Mouse (Mus musculus) forebrain, embryonic 16.5 days (tissue): ENCODE results near the gene Cpne9. TPM values are rescaled to one million over a fixed set of nuclear protein-coding genes. Genes with fewer than 3 reads are reported as not detected.
"Not testable (repeated sequence)": the region's sequence is repeated elsewhere in the genome, so short reads cannot be mapped to it uniquely, and the experiment has no call there.

Experiments
- ATAC-seq: fragments of 200-750 bp; cut with Nextera tagmentation; 2 replicates; pipeline ENCODE4 v1.8.0; 2017; ENCODE audit warnings: mild to moderate bottlenecking, moderate library complexity
- H3K27ac ChIP-seq: fragments of 300-500 bp; sonication (generic); 2 replicates; pipeline ENCODE4 v1.5.1; 2014; ENCODE audit warnings: low read length, control low read depth
- H3K27me3 ChIP-seq: fragments of 300-500 bp; sonication (generic); replicated peaks from 2 replicates; pipeline ENCODE4 v1.6.1; 2014; ENCODE audit warnings: low read length; ENCODE audit not compliant: control insufficient read depth, insufficient read depth
- H3K36me3 ChIP-seq: fragments of 300-500 bp; sonication (generic); 2 replicates; pipeline ENCODE4 v1.6.1; 2014; ENCODE audit not compliant: control insufficient read depth, insufficient read depth
- H3K4me1 ChIP-seq: fragments of 300-500 bp; sonication (generic); replicated peaks from 2 replicates; pipeline ENCODE4 v1.6.1; 2014; ENCODE audit warnings: low read length; ENCODE audit not compliant: control insufficient read depth, insufficient read depth
- H3K4me2 ChIP-seq: fragments of 300-500 bp; sonication (generic); 2 replicates; pipeline ENCODE4 v1.6.1; 2014; ENCODE audit warnings: mild to moderate bottlenecking, low read length, control low read depth
- H3K4me3 ChIP-seq: fragments of 300-500 bp; sonication (generic); replicated peaks from 2 replicates; pipeline ENCODE4 v1.5.1; 2014; ENCODE audit warnings: mild to moderate bottlenecking, low read length, control low read depth
- H3K9ac ChIP-seq: fragments of 300-500 bp; sonication (generic); replicated peaks from 2 replicates; pipeline ENCODE4 v1.6.1; 2014; ENCODE audit warnings: low read depth, low read length, control low read depth
- H3K9me3 ChIP-seq: fragments of 300-500 bp; sonication (generic); 2 replicates; pipeline ENCODE4 v1.6.1; 2016; ENCODE audit warnings: low read length; ENCODE audit not compliant: control insufficient read depth
- WGBS: fragments of 180-500 bp; shearing (Covaris S2); extraction: QIAGEN DNeasy Blood & Tissue Kit; methylation state at CpG from one replicate; pipeline ENCODE4 v1.1.7; 2014; 5-methylcytosine and 5-hydroxymethylcytosine counted together
- polyA plus RNA-seq: library from polyadenylated mRNA; unstranded; fragments of >200 nt; fragmentation: Nextera tagmentation; extraction: Ambion mirVana; gene quantifications from 2 replicates; pipeline ENCODE4 v1.2.1, GENCODE M21; 2015

The Cpne9 gene
- polyA plus RNA-seq, 1 experiment from 2014 or later = 1.4 TPM

DNA sequence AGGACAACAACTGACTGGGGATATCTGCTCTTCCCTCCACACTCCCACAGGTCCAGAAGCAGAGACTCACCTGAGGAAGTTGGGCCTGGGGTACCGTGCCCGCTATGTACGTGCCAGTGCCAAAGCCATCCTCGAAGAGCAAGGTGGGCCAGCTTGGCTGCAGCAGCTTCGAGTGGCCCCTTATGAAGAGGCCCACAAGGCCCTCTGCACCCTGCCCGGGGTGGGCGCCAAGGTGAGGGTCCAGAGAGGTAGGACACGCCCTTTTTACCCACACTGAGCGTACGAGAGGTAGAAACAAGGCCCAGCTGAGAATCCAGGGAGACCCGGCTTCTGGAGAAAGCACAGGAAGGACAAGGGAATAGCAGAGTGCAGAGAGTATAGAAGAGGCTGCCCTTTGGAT lies 49.6 kb downstream of the Cpne9 start:
- Histone ChIP-seq H3K4me2 (no peak overlapping the region), H3K9me3 (no peaks in the 10 kb centered on the region), H3K27ac (no peak overlapping the region), H3K36me3 (peaks cover 16% of the 10 kb centered on the region), H3K4me1 (peaks cover 11% of the 10 kb centered on the region), H3K27me3 (no peaks in the 10 kb centered on the region), H3K9ac (no peak overlapping the region), H3K4me3 (no peak overlapping the region)
- 91% methylated on average over 11 of the region's 11 CpGs for WGBS
- ATAC-seq = no peak

DNA sequence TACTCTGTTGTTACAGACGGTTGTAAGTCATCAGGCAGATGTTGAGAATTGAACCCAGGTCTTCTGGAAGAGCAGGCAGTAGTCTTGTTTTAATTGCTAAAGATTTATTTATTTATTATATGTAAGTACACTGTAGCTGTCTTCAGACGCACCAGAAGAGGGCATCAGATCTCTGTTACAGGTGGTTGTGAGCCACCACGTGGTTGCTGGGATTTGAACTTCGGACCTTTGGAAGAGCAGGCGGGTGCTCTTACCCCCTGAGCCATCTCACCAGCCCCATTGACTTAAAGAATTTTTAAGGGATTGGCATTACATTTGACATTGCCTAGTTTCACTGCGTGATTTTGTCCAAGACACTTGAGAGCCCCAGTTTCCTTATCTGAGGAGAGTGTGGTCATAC lies 50.6 kb downstream of the Cpne9 start:
- not testable (repeated sequence) for H3K9me3 ChIP-seq, H3K4me3 ChIP-seq, H3K9ac ChIP-seq, H3K4me2 ChIP-seq, H3K27ac ChIP-seq, H3K27me3 ChIP-seq, ATAC-seq, H3K4me1 ChIP-seq
- H3K36me3 ChIP-seq = peaks cover 16% of the 10 kb centered on the region
- WGBS = 75% methylated on average over 6 of the region's 6 CpGs

DNA sequence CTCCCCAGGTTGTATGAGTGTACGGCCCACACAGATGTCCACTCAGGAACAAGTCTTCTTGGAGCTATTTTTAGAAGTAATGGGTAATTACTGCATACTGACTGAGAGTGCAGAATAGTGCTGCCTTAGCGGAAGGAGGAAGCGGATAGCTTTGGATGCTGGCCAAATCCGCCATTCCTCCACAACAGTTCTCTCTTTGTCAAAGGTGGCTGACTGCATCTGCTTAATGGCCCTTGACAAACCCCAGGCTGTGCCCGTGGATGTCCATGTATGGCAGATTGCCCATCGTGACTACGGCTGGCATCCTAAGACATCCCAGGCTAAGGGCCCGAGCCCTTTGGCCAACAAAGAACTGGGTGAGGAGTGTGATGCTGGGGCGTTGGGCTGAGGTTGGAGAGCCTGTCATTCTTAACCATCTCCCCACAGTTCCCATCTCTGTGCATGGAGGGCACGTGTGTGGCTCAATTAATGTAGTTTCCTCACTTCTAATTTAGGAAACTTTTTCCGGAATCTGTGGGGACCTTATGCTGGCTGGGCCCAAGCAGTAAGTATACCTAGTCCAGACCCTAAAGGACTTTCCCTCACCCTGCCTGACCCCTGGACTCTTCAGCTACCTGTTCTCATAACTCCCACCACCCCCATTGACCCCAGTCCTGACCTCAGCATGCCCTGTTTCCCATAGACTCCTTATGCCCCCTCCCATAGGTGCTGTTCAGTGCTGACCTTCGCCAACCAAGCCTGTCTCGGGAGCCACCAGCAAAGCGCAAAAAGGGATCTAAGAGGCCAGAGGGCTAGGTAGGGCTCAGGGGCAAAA lies 51.2 kb downstream of the Cpne9 start:
- H3K27ac ChIP-seq = peak overlapping the region; percentile 19; the same call in 1 of the 2 replicates
- no peak overlapping the region for H3K4me2 ChIP-seq
- H3K9ac ChIP-seq = no peak overlapping the region
- no peaks in the 10 kb centered on the region for H3K9me3 ChIP-seq
- no peak overlapping the region for H3K4me3 ChIP-seq
- 40% methylated on average over 14 of the region's 14 CpGs for WGBS
- ATAC-seq = peak; percentile 66
- H3K27me3 ChIP-seq = no peaks in the 10 kb centered on the region
- H3K36me3 ChIP-seq = peaks cover 16% of the 10 kb centered on the region
- H3K4me1 ChIP-seq = peaks cover 6% of the 10 kb centered on the region; the same call in 1 of the 2 replicates

DNA sequence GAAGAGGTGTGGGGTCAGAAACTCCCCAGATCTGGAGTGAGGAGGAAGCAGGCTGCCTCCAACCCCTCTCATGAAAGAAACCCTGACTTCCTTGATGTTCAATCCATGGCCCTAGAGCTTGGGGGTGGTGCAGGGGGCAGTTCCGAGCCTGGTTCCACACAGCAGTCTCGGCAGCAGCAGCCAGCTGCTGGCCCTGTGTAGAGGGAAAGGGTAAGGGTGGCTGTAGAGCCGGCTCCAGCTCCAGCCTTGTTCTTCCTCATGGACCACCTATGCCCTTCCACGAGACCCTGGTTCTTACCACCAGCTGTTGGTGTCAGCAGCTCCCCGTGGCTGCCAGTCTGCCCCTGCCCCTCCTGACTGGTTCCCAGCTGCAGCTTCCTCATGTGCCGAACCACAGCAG lies 52.1 kb downstream of the Cpne9 start:
- H3K9me3 ChIP-seq = no peaks in the 10 kb centered on the region
- no peaks in the 10 kb centered on the region for H3K27me3 ChIP-seq
- no peak overlapping the region for H3K27ac ChIP-seq
- WGBS = 74% methylated on average over 6 of the region's 6 CpGs
- H3K4me1 ChIP-seq = peaks cover 6% of the 10 kb centered on the region; the same call in 1 of the 2 replicates
- peaks cover 16% of the 10 kb centered on the region for H3K36me3 ChIP-seq
- H3K4me3 ChIP-seq = no peak overlapping the region
- ATAC-seq = no peak
- H3K9ac ChIP-seq = no peak overlapping the region
- no peak overlapping the region for H3K4me2 ChIP-seq

DNA sequence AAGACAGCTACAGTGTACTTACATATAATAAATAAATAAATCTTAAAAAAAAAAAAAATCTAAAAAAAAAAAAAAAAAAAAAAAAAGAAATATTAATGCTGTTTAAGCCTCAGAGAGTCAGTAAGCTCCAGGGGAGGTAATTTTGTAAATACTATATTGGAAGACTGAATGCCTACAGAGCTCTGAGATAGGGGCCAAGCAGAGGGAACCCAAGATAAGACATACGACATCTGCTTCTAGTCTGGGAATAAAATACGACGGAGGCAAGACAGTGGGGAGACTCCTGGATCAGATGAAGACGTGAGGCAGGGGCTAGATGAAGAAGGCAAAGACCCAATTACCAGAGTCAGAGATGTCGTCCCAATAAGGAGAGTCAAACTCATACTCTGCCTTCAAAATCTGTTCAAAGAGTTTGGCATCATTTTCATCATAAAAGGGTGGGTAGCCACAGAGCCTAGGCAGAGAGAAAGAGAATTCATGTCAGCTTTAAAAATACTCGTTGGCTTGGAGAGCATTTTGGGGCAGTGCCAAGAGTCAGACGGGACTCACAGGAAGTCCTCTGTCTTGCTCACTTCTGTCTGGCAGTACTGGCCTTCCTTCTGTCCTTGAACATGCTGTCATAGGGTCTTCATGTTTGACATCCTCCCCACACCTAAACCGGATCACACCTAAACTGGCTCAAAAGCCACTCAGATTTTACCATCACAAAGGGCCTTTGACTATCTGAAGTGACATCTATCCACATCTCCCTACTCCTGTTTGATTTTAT lies 54.9 kb downstream of the Cpne9 start:
- Histone ChIP-seq H3K9me3 (no peaks in the 10 kb centered on the region), H3K27ac (no peak overlapping the region), H3K4me1 (peaks cover 9% of the 10 kb centered on the region), H3K4me2 (no peak overlapping the region), H3K36me3 (peaks cover 16% of the 10 kb centered on the region), H3K9ac (no peak overlapping the region), H3K4me3 (no peak overlapping the region), H3K27me3 (no peaks in the 10 kb centered on the region)
- 67% methylated on average over 8 of the region's 8 CpGs for WGBS
- ATAC-seq = no peak

DNA sequence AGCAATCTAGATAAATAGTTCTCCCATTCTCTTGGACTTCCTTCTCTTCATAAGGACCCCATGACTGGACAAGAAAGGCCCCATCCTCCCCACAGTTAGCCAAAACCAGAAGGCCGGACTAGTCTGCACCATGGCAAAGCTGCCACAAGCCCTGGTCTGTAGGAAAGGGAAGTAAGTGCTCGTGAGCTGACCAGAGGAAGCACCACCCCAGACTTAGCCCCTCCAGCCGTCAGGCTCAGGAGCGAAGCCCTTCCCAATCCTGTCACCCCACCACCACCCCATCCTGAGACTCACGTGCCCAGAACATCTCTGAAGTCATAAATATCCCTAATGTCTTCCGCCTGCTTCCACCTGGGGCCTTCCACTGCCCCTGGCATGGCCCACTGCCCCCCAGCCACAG lies 59.5 kb downstream of the Cpne9 start:
- Histone ChIP-seq H3K4me1 (peaks cover 16% of the 10 kb centered on the region), H3K9ac (0 out of 2 replicates have a peak overlapping the region, but pooled peaks have one; percentile 6), H3K27me3 (no peaks in the 10 kb centered on the region), H3K36me3 (no peaks in the 10 kb centered on the region), H3K27ac (no peak overlapping the region), H3K4me2 (peak overlapping the region; percentile 29), H3K4me3 (no peak overlapping the region; the same call in 1 of the 2 replicates), H3K9me3 (no peaks in the 10 kb centered on the region)
- WGBS = 90% methylated on average over 6 of the region's 6 CpGs
- ATAC-seq = no peak

DNA sequence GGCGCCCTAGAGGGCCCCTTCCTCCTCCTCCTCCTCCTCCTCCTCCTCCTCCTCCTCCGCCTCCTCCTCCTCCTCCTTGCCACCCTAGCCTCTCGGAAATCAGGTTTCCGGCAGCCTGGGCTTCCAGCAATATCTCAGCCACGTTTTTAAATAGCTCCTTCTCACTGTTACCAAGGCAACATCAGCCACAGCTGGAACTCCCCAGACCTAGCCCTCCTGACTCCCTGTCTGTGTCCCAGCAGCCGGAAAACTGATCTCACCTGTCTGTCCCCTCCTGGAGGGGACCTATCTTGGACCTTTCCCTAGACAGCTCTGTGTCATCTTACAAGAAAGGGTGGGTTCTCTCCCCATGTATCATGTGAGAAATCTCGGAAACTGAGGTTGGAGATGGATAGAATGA lies 60.2 kb downstream of the Cpne9 start:
- Histone ChIP-seq H3K9ac (no peak overlapping the region), H3K36me3 (no peaks in the 10 kb centered on the region), H3K27me3 (no peaks in the 10 kb centered on the region), H3K9me3 (no peaks in the 10 kb centered on the region), H3K4me1 (peaks cover 16% of the 10 kb centered on the region), H3K4me2 (peak overlapping the region; percentile 84), H3K27ac (peak overlapping the region; percentile 7; the same call in 1 of the 2 replicates), H3K4me3 (peak overlapping the region; percentile 18)
- 60% methylated on average over 3 of the region's 7 CpGs for WGBS
- no peak for ATAC-seq

DNA sequence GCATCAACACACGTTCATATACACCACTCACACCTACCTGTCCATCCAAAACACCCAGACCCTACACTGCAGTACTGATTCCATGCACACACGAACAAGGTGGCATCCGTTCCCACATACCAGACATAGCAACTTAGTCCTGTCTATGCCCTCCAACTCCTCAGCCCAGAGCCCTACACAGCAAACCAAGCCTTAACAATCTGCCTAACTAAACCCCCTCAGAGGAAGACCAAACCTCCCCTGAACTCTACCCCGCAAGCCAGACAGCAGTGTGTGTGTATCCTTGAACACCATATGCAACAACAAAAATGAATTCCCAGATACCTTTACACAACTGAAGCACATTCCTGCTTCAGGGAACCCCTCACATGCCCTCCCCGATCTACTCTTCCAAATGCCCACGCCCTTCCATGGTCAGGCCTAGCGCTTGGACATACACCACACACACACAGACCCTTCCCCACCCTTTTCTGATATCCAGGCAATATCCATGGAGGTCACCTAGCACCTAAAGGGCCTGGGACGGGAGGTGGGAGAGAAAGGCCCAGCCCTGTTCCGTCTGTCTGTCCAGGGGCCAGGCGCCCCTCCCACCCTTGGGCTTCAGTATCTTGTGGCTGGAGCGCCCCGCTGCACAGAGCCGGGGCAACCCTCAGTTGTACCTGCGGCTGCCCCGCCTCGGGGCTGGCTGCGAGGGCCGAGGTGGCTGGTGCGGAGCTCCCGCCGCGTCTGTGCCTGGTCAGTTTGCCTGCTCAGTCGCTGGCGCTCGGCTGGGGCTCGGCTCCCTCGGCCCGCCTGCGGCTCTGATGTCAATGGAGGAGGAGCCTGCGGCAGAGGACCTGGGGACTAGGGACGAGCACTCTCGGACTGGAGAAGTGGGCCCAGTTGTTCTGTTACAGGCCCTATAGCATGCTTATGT lies 61.3 kb downstream of the Cpne9 start, which contains the start of gene Camk1:
TSS of gene Camk1 (minus strand) at position 808 of the 916 bp plus-strand sequence.
- peak; percentile 85 for ATAC-seq
- Histone ChIP-seq H3K27me3 (no peaks in the 10 kb centered on the region), H3K36me3 (no peaks in the 10 kb centered on the region), H3K9me3 (no peaks in the 10 kb centered on the region), H3K9ac (peak within 1 kb of the TSS; percentile 84), H3K4me3 (peak within 1 kb of the TSS; percentile 61), H3K4me2 (peak within 1 kb of the TSS; percentile 84), H3K4me1 (peaks cover 16% of the 10 kb centered on the region), H3K27ac (no peak within 1 kb of the TSS)
- WGBS = 21% methylated on average over 23 of the region's 32 CpGs
